Mouse (Mus musculus) heart, embryonic 11.5 days (tissue): ENCODE measurements around the gene Mnd1. TPM values are rescaled to one million over a fixed set of nuclear protein-coding genes. Genes with fewer than 3 reads are reported as not detected.

Experiments
- ATAC-seq: fragments of 200-750 bp; cut with Nextera tagmentation; replicated peaks from 2 replicates; pipeline ENCODE4 v1.8.0; 2017; ENCODE audit warnings: moderate library complexity; ENCODE audit not compliant: insufficient number of reproducible peaks, low FRiP score, low TSS enrichment
- H3K27ac ChIP-seq: fragments of 300-500 bp; sonication (generic); 2 replicates; pipeline ENCODE4 v1.5.1; 2014; ENCODE audit warnings: mild to moderate bottlenecking, low read depth, low read length
- H3K27me3 ChIP-seq: fragments of 300-500 bp; sonication (generic); 2 replicates; pipeline ENCODE4 v1.6.1; 2014; ENCODE audit warnings: mild to moderate bottlenecking, low read length, mixed read lengths; ENCODE audit not compliant: control insufficient read depth, insufficient read depth
- H3K36me3 ChIP-seq: fragments of 300-500 bp; sonication (generic); 2 replicates; pipeline ENCODE4 v1.6.1; 2014; ENCODE audit warnings: mild to moderate bottlenecking, low read length, moderate library complexity, mixed read lengths; ENCODE audit not compliant: control insufficient read depth, insufficient read depth
- H3K4me1 ChIP-seq: fragments of 300-500 bp; sonication (generic); 2 replicates; pipeline ENCODE4 v1.6.1; 2014; ENCODE audit warnings: low read length; ENCODE audit not compliant: control insufficient read depth, insufficient read depth
- H3K4me2 ChIP-seq: fragments of 300-500 bp; sonication (generic); 2 replicates; pipeline ENCODE4 v1.6.1; 2014; ENCODE audit warnings: mild to moderate bottlenecking, moderate library complexity
- H3K4me3 ChIP-seq: fragments of 300-500 bp; sonication (generic); 2 replicates; pipeline ENCODE4 v1.5.1; 2014; ENCODE audit warnings: low read depth, low read length
- H3K9ac ChIP-seq: fragments of 300-500 bp; sonication (generic); 2 replicates; pipeline ENCODE4 v1.6.1; 2014; ENCODE audit warnings: mild to moderate bottlenecking, low read depth, low read length, moderate library complexity
- H3K9me3 ChIP-seq: fragments of 300-500 bp; sonication (generic); replicated peaks from 2 replicates; pipeline ENCODE4 v1.6.1; 2016; ENCODE audit warnings: low read length; ENCODE audit not compliant: control insufficient read depth
- WGBS: fragments of 180-500 bp; shearing (Covaris S2); extraction: QIAGEN DNeasy Blood & Tissue Kit; methylation state at CpG from one replicate; pipeline ENCODE4 v1.1.7; 2014; ENCODE audit not compliant: insufficient replicate concordance; 5-methylcytosine and 5-hydroxymethylcytosine counted together
- polyA plus RNA-seq: library from polyadenylated mRNA; unstranded; fragments of >200 nt; fragmentation: Nextera tagmentation; extraction: Ambion mirVana; gene quantifications from 2 replicates; pipeline ENCODE4 v1.2.1, GENCODE M21; 2014

Mnd1 gene
- polyA plus RNA-seq, 1 experiment from 2014 or later: 12.0 TPM

DNA sequence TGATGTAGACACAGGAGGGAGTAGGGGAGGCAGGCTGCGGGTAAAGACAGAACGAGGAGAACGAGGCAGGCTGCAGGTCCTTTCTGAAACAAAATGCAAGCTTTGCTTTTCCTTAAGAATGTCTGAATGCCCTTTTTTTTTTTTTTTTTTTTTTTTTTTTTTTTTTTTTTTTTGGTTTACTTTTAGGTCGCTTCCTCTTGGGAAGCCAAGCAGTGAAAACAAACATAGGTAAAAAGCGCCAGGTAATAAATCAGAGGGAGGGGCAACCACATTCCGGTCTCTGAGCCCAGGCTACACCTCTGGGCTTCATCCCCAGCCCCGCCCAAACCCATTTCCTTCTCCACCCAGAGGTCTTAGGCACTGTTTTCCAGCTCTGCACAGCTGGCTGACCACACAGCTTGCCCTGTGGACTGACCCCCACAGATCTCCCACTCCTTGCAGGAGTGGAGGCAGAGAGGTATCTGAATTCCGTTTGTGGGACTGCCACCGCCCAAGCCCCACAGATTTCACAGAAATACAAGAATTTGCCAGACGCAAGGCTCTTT, 34.1 kb upstream of the Mnd1 start:
- no peak for ATAC-seq
- no peak overlapping the region for H3K9ac ChIP-seq

DNA sequence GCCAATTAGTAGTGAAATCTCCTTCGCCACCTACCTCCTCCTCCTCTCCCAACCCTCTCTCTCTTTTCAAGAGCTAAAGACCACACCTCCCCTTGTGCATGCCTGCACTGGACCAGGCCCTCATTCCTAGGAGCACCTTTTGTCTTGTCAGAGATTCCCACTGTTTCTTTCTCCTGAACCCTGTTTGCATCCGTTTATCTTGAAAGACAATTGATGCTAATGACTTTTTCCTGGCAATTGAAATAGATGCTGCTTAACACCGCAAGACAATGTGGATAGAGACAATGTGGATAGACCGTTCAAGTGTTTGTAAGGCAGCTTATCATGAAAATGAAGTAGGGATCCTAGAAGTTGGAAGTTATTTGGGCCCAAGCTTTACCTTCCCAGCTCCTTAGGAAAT, 26.1 kb upstream of the Mnd1 start:
- Histone ChIP-seq H3K9ac (no peak overlapping the region), H3K27me3 (no peaks in the 10 kb centered on the region), H3K27ac (no peak overlapping the region), H3K36me3 (no peaks in the 10 kb centered on the region), H3K4me2 (no peak overlapping the region), H3K9me3 (no peaks in the 10 kb centered on the region), H3K4me1 (no peaks in the 10 kb centered on the region), H3K4me3 (no peak overlapping the region)
- 52% methylated on average over 4 of the region's 4 CpGs for WGBS
- no peak for ATAC-seq

More for the DNA sequence above, 34.1 kb upstream of the Mnd1 start:
- Histone ChIP-seq H3K9me3 (no peaks in the 10 kb centered on the region), H3K27ac (no peak overlapping the region), H3K36me3 (no peaks in the 10 kb centered on the region), H3K27me3 (peaks cover 13% of the 10 kb centered on the region), H3K4me3 (peak overlapping the region; percentile 55), H3K4me2 (peak overlapping the region; percentile 65), H3K4me1 (0 out of 2 replicates have a peak, but pooled peaks cover 2% of the 10 kb centered on the region)
- 35% methylated on average over 10 of the region's 10 CpGs for WGBS

DNA sequence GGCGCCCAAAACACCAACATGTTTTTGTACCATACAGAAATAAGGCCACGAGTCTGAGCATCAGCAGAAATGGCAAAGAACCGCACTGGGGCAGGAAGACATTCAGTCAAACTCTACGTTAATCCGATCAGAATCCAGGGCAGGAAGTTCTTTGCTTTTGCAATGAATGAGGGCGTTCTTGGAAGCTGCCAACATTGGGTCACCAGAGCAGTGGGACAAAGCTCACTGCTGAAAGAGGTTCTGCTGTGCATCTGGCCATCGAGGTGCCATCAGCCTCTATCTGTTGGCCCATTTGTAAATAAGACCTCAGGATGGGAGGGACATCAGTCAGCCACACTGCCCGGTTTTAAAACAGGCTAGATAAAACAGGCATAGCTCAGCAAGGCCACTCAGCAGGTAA, 25.5 kb upstream of the Mnd1 start:
- Histone ChIP-seq H3K9ac (no peak overlapping the region), H3K36me3 (no peaks in the 10 kb centered on the region)

DNA sequence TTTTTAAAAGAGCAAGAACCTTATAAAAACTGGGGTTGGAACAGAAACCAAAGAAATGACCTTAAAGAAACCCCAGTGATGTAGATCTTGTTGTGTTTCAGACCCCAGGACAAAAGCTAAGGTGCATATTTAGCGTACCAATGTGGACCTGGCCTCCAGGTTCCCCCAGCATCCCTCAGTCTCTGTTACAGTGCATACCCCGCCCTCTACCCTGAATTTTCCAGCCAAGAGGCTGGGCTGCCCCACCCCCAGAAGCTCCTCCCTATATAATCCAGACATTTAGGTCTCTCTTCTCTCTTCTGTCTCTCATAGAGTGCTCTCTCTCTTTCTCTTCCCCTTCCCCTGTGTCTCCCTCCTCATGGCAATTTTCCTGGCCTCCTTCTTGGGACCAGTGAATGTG, 24.7 kb upstream of the Mnd1 start:
- no peak overlapping the region for H3K9ac ChIP-seq
- no peaks in the 10 kb centered on the region for H3K36me3 ChIP-seq
- no peak overlapping the region for H3K27ac ChIP-seq
- no peaks in the 10 kb centered on the region for H3K27me3 ChIP-seq
- no peaks in the 10 kb centered on the region for H3K9me3 ChIP-seq
- no peak overlapping the region for H3K4me3 ChIP-seq
- no peak for ATAC-seq
- whole genome bisulfite sequencing: 69% methylated on average over 2 of the region's 2 CpGs
- no peaks in the 10 kb centered on the region for H3K4me1 ChIP-seq
- no peak overlapping the region for H3K4me2 ChIP-seq

More for the DNA sequence above, 25.5 kb upstream of the Mnd1 start:
- Histone ChIP-seq H3K4me1 (no peaks in the 10 kb centered on the region), H3K4me2 (no peak overlapping the region), H3K4me3 (no peak overlapping the region), H3K9me3 (no peaks in the 10 kb centered on the region), H3K27ac (no peak overlapping the region), H3K27me3 (no peaks in the 10 kb centered on the region)
- whole genome bisulfite sequencing: 48% methylated on average over 8 of the region's 8 CpGs
- ATAC-seq: no peak

DNA sequence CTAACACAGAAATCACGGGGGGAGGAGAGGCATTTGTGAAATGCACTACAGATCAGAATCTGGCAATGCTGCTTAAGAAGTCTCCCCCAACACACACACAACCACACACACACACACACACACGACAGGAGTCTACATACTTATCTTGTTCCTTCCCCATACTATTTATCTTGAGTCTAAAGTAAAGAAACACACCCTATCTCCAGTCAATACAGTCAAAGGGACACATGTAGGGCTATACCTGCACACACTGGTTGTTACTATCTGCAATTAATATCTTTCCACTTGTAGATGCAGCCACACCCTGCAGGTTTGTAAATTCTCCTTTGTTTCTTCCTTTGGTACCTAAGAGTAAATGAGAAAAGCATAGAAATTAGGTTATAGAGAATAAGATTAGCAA, 22.2 kb upstream of the Mnd1 start:
- Histone ChIP-seq H3K4me2 (no peak overlapping the region), H3K36me3 (no peaks in the 10 kb centered on the region), H3K4me3 (no peak overlapping the region), H3K4me1 (no peaks in the 10 kb centered on the region), H3K9me3 (no peaks in the 10 kb centered on the region), H3K27me3 (no peaks in the 10 kb centered on the region), H3K27ac (no peak overlapping the region), H3K9ac (no peak overlapping the region)
- ATAC-seq: no peak
- 65% methylated on average over 2 of the region's 2 CpGs for WGBS

DNA sequence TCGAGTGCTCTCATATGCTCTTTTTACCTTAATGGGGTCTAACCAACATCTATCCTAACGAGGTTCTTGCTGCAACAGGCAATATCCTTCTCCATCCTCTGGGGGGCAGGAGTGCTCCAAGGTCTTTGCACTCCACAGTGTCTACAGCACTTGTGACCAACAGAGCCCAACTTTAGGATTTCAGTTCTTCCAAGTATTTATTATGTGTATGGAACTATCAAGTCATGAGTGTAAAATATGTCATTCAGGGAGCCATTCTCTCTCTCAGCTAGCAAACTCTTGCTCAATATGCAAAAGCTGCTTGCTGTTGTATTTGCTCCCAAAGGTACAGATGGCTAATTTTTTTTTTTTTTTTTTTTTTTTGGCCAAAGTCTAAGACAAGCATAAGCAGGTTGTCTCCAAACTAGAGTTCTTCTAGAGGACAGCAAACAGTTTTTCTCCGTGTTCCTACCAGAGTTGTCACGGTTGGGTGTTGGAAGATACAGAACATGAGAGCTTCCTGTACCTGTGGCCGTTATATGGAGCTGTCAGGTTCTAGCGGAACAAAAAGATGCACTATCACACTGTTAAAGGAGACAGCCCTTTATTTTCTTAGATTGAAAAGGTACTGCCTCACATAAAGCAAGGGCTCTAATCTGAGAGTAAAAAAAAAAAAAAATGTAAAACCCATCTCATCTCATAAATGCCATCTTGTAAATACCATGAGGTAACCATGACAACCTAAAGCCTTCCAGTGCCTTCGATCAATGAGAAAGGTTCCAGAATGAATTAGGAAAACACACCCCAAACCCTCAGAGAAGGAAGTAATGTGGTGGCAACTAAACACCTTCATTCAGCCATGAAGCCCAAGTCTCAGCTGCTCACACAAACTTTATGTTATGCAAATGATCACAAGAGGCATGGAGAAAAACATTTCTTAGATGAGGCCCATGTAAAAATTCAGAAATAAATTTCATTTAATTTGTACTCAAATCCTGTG, 20.0 kb upstream of the Mnd1 start:
- Histone ChIP-seq H3K36me3 (no peaks in the 10 kb centered on the region), H3K4me1 (no peaks in the 10 kb centered on the region), H3K27ac (no peak overlapping the region), H3K9me3 (no peaks in the 10 kb centered on the region), H3K27me3 (no peaks in the 10 kb centered on the region), H3K9ac (no peak overlapping the region), H3K4me2 (no peak overlapping the region), H3K4me3 (no peak overlapping the region)
- no peak for ATAC-seq
- 47% methylated on average over 7 of the region's 7 CpGs for WGBS

DNA sequence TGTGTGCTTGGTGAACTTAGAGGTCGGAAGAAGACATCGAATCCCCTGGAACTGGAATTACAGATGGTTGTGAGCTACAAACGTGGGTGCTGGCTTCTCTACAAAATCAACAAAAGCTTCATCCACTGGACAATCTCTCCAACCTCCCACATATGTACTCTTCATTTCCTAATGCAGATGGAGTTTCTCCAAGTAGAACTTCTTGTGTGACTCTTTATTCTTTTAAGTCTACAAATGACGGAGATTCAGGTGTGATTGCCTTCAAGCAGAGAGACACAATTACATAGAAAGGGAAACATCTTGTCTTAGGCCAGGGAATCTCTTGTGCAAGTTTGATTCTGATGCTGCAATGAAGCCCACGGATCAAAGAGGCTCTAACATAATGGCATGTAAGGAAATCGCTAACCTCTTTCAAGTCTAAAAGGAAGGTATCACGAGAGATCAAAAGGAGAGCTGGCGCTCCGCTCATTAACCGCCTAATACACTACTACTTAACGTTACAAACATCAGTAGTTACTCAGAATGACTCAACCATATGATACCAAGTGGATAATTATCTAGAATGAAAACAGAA, 18.1 kb upstream of the Mnd1 start, which contains the start of gene Gm6525:
Gene Gm6525 (plus strand): TSS at position 524 of the 574 bp plus-strand sequence.
- no peak for ATAC-seq
- Histone ChIP-seq H3K4me3 (no peak within 1 kb of the TSS), H3K36me3 (no peaks in the 10 kb centered on the region), H3K9ac (no peak within 1 kb of the TSS), H3K4me1 (no peaks in the 10 kb centered on the region), H3K4me2 (no peak within 1 kb of the TSS), H3K27me3 (no peaks in the 10 kb centered on the region), H3K27ac (no peak within 1 kb of the TSS), H3K9me3 (no peaks in the 10 kb centered on the region)
- 85% methylated on average over 11 of the region's 11 CpGs for WGBS

DNA sequence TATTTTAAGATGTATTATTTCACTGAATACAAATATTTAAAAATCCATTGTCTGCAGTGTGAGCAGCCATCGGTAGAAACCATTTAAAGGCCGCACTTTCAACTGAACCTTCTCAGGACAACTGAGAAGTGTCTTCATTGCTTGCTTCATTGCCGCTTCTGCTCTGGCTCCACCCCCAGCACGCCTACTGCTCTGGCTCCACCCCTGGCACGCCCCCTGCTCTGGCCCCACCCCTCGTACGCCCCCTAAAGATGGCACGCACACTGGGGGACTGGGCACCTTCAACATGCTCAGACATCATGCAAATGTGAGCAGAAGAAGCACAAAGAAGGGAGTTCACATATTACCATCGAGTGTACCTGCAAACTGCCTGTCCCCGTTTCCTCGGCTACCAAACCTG, 16.8 kb upstream of the Mnd1 start:
- Histone ChIP-seq H3K27me3 (no peaks in the 10 kb centered on the region), H3K4me3 (no peak overlapping the region), H3K4me2 (no peak overlapping the region), H3K4me1 (no peaks in the 10 kb centered on the region), H3K9me3 (no peaks in the 10 kb centered on the region), H3K27ac (no peak overlapping the region), H3K36me3 (no peaks in the 10 kb centered on the region), H3K9ac (no peak overlapping the region)
- WGBS: 30% methylated on average over 11 of the region's 11 CpGs
- ATAC-seq: no peak
